Mouse (Mus musculus): ENCODE data around the gene Pde8b. TPM values are rescaled to one million over a fixed set of nuclear protein-coding genes. Genes with fewer than 3 reads are reported as not detected.

Gene Pde8b
- polyA plus RNA-seq, 1 experiment from 2014 or later, result 0.40 TPM

DNA sequence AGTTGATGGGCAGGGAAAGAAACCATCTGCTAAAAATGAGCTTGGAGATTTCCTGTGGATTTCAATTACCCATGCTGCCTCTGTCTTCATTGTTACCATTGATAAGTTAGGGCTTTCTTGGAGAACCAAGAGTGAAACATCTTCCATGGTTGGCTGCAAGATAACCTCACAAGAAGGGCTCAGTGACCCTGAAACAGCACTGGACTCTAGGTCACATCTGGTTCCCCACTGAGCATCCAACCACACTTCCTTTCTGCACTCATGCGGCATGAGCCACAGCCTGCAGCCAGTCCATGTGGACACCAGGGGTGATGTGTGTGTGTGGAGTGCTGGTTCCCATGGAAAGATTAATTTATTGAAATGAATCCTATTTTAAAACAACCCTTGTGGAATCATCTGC lies 119.1 kb downstream of the Pde8b start:
- WGBS (ENCODE audit: insufficient replicate concordance), result 44% methylated on average over 1 of the region's 1 CpGs
- H3K4me2 ChIP-seq (ENCODE audit: low read depth, low read length), result no peak overlapping the region
- H3K4me3 ChIP-seq (ENCODE audit: low read depth, low read length), result no peak overlapping the region
- no peaks in the 10 kb centered on the region for H3K27me3 ChIP-seq (ENCODE audit: control insufficient read depth, insufficient read depth, low read depth, low read length)
- no peaks in the 10 kb centered on the region for H3K36me3 ChIP-seq (ENCODE audit: control insufficient read depth, insufficient read depth)
- ATAC-seq (ENCODE audit: low read depth), result no peak
- H3K27ac ChIP-seq (ENCODE audit: low read length), result no peak overlapping the region
- no peaks in the 10 kb centered on the region for H3K4me1 ChIP-seq (ENCODE audit: control insufficient read depth, low read depth, low read length)
- H3K9me3 ChIP-seq (replicated peaks; ENCODE audit: control insufficient read depth, low read length), result no peaks in the 10 kb centered on the region
- no peak overlapping the region for H3K9ac ChIP-seq (ENCODE audit: low read depth, low read length)

GRCm38 (mm10) chr13:95127288-95127687 lies 122.8 kb downstream of the Pde8b start:
- Histone ChIP-seq H3K4me1 (ENCODE audit: control insufficient read depth, low read depth, low read length) (no peaks in the 10 kb centered on the region), H3K36me3 (ENCODE audit: control insufficient read depth, insufficient read depth) (no peaks in the 10 kb centered on the region), H3K4me2 (ENCODE audit: low read depth, low read length) (no peak overlapping the region), H3K4me3 (ENCODE audit: low read depth, low read length) (no peak overlapping the region), H3K9ac (ENCODE audit: low read depth, low read length) (no peak overlapping the region), H3K27me3 (ENCODE audit: control insufficient read depth, insufficient read depth, low read depth, low read length) (no peaks in the 10 kb centered on the region), H3K27ac (ENCODE audit: low read length) (no peak overlapping the region), H3K9me3 (replicated peaks; ENCODE audit: control insufficient read depth, low read length) (no peaks in the 10 kb centered on the region)
- ATAC-seq (ENCODE audit: low read depth), result no peak
- WGBS (ENCODE audit: insufficient replicate concordance), result 61% methylated on average over 10 of the region's 10 CpGs

DNA sequence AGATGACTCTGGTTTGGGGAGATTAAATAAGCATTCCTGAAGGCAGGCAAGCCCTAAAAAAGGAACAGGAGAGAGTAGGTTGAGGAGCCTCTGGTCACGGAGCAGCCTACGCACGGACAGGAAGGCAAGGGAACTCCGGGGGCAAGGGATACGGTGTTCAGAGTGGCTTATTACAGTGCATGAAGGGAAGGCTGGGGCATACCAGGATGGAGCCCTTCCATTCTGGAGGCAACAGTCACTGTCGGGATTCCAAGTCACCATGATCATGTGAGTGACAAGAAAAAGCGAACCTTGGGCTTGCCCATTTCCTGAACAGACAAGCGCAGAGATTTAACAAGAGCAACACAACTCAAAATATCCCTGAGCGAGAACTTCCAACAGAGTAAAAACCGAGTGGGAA lies 123.3 kb downstream of the Pde8b start:
- no peak for ATAC-seq (ENCODE audit: low read depth)
- 68% methylated on average over 10 of the region's 10 CpGs for WGBS (ENCODE audit: insufficient replicate concordance)
- no peaks in the 10 kb centered on the region for H3K27me3 ChIP-seq (ENCODE audit: control insufficient read depth, insufficient read depth, low read depth, low read length)

DNA sequence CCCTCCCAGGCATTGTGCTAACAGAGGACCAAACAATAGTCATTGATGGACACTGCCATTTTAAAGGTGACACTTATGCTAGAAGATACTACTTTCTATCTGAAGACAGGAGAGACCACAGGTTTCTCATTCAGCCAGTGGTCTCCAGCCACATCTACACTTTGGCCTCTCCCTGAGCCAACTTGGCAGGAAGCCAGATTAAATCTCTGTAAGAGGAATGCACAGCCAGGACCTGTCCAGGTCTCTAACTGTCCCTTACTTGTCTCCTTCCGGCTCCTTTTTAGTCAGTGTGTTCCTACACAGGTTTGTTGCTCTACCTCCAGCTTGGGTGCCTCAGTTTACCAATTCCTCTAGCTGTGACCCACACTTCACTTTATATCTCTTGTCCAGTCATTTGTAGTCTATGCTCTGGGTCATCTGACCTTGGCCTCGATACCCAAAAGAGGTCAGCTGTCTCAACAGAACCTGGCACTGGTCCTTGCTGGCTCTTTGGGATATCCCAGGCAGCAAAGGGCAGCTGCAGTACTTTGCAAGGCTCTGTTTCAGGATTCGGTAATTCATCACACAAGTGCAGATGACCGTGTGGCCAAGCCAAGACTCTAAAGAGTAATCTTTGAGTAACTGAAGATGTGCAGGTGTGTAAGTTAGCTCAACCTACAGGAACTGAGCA lies 124.5 kb downstream of the Pde8b start:
- Histone ChIP-seq H3K36me3 (ENCODE audit: control insufficient read depth, insufficient read depth) (no peaks in the 10 kb centered on the region), H3K4me3 (ENCODE audit: low read depth, low read length) (no peak overlapping the region), H3K4me2 (ENCODE audit: low read depth, low read length) (no peak overlapping the region), H3K4me1 (ENCODE audit: control insufficient read depth, low read depth, low read length) (no peaks in the 10 kb centered on the region), H3K9me3 (replicated peaks; ENCODE audit: control insufficient read depth, low read length) (no peaks in the 10 kb centered on the region), H3K27me3 (ENCODE audit: control insufficient read depth, insufficient read depth, low read depth, low read length) (no peaks in the 10 kb centered on the region), H3K9ac (ENCODE audit: low read depth, low read length) (no peak overlapping the region), H3K27ac (ENCODE audit: low read length) (no peak overlapping the region)
- no peak for ATAC-seq (ENCODE audit: low read depth)
- WGBS (ENCODE audit: insufficient replicate concordance), result 63% methylated on average over 4 of the region's 4 CpGs

More for the DNA sequence above, 123.3 kb downstream of the Pde8b start:
- H3K4me1 ChIP-seq (ENCODE audit: control insufficient read depth, low read depth, low read length), result no peaks in the 10 kb centered on the region
- H3K36me3 ChIP-seq (ENCODE audit: control insufficient read depth, insufficient read depth), result no peaks in the 10 kb centered on the region
- no peak overlapping the region for H3K4me3 ChIP-seq (ENCODE audit: low read depth, low read length)
- no peak overlapping the region for H3K4me2 ChIP-seq (ENCODE audit: low read depth, low read length)
- no peaks in the 10 kb centered on the region for H3K9me3 ChIP-seq (replicated peaks; ENCODE audit: control insufficient read depth, low read length)
- no peak overlapping the region for H3K27ac ChIP-seq (ENCODE audit: low read length)
- no peak overlapping the region for H3K9ac ChIP-seq (ENCODE audit: low read depth, low read length)

GRCm38 (mm10) chr13:95120570-95120969 lies 129.6 kb downstream of the Pde8b start:
- H3K36me3 ChIP-seq (ENCODE audit: control insufficient read depth, insufficient read depth), result no peaks in the 10 kb centered on the region
- H3K4me3 ChIP-seq (ENCODE audit: low read depth, low read length), result no peak overlapping the region
- H3K27ac ChIP-seq (ENCODE audit: low read length), result no peak overlapping the region
- H3K4me1 ChIP-seq (ENCODE audit: control insufficient read depth, low read depth, low read length), result no peaks in the 10 kb centered on the region
- H3K9me3 ChIP-seq (replicated peaks; ENCODE audit: control insufficient read depth, low read length), result no peaks in the 10 kb centered on the region
- no peak overlapping the region for H3K4me2 ChIP-seq (ENCODE audit: low read depth, low read length)
- no peak overlapping the region for H3K9ac ChIP-seq (ENCODE audit: low read depth, low read length)
- H3K27me3 ChIP-seq (ENCODE audit: control insufficient read depth, insufficient read depth, low read depth, low read length), result no peaks in the 10 kb centered on the region
- ATAC-seq (ENCODE audit: low read depth), result no peak
- 73% methylated on average over 4 of the region's 4 CpGs for WGBS (ENCODE audit: insufficient replicate concordance)

- no peaks in the 10 kb centered on the region for H3K9me3 ChIP-seq (replicated peaks; ENCODE audit: control insufficient read depth, low read length)
- WGBS (ENCODE audit: insufficient replicate concordance), result 19% methylated on average over 5 of the region's 5 CpGs
- H3K4me2 ChIP-seq (ENCODE audit: low read depth, low read length), result no peak overlapping the region
- no peaks in the 10 kb centered on the region for H3K27me3 ChIP-seq (ENCODE audit: control insufficient read depth, insufficient read depth, low read depth, low read length)
- no peaks in the 10 kb centered on the region; the same call in 1 of the 2 replicates for H3K4me1 ChIP-seq (ENCODE audit: control insufficient read depth, low read depth, low read length)
- H3K9ac ChIP-seq (ENCODE audit: low read depth, low read length), result no peak overlapping the region
- no peaks in the 10 kb centered on the region for H3K36me3 ChIP-seq (ENCODE audit: control insufficient read depth, insufficient read depth)
- ATAC-seq (ENCODE audit: low read depth), result peak; percentile 78
- no peak overlapping the region for H3K4me3 ChIP-seq (ENCODE audit: low read depth, low read length)
- no peak overlapping the region for H3K27ac ChIP-seq (ENCODE audit: low read length)
These were observed 136.4 kb downstream of the Pde8b start for GRCm38 (mm10) chr13:95113763-95114162.

DNA sequence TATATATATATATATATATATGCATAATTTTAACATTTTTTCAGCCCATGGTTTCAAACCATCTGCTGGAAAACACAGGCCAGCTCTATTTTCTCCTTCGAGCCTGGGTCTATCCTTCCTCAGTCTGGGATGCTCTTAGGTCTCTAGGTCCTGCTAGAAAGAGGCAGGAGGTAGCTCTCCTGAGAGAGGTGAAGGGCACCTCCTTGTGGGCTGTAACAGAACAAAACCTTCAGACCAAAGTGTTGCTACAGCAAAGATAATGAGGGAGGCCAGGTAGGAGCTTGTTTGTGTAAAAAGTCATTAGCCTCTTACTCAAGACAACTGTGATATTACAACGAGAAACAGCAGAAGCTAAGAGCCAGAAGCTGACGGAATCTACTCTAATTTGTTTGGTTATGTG lies 140.6 kb downstream of the Pde8b start:
- Histone ChIP-seq H3K27me3 (ENCODE audit: control insufficient read depth, insufficient read depth, low read depth, low read length) (no peaks in the 10 kb centered on the region), H3K4me1 (ENCODE audit: control insufficient read depth, low read depth, low read length) (no peaks in the 10 kb centered on the region; the same call in 1 of the 2 replicates), H3K36me3 (ENCODE audit: control insufficient read depth, insufficient read depth) (no peaks in the 10 kb centered on the region), H3K9me3 (replicated peaks; ENCODE audit: control insufficient read depth, low read length) (no peaks in the 10 kb centered on the region), H3K9ac (ENCODE audit: low read depth, low read length) (no peak overlapping the region), H3K4me2 (ENCODE audit: low read depth, low read length) (no peak overlapping the region), H3K4me3 (ENCODE audit: low read depth, low read length) (no peak overlapping the region), H3K27ac (ENCODE audit: low read length) (no peak overlapping the region)
- WGBS (ENCODE audit: insufficient replicate concordance), result 40% methylated on average over 3 of the region's 3 CpGs
- ATAC-seq (ENCODE audit: low read depth), result no peak

- WGBS (ENCODE audit: insufficient replicate concordance), result 49% methylated on average over 7 of the region's 7 CpGs
- Histone ChIP-seq H3K27me3 (ENCODE audit: control insufficient read depth, insufficient read depth, low read depth, low read length) (no peaks in the 10 kb centered on the region), H3K4me3 (ENCODE audit: low read depth, low read length) (no peak overlapping the region), H3K36me3 (ENCODE audit: control insufficient read depth, insufficient read depth) (no peaks in the 10 kb centered on the region), H3K4me1 (ENCODE audit: control insufficient read depth, low read depth, low read length) (no peaks in the 10 kb centered on the region), H3K9ac (ENCODE audit: low read depth, low read length) (no peak overlapping the region; the same call in 1 of the 2 replicates), H3K9me3 (replicated peaks; ENCODE audit: control insufficient read depth, low read length) (no peaks in the 10 kb centered on the region), H3K27ac (ENCODE audit: low read length) (no peak overlapping the region), H3K4me2 (ENCODE audit: low read depth, low read length) (no peak overlapping the region)
- ATAC-seq (ENCODE audit: low read depth), result no peak
These were observed 142.1 kb downstream of the Pde8b start for GRCm38 (mm10) chr13:95108035-95108434.

DNA sequence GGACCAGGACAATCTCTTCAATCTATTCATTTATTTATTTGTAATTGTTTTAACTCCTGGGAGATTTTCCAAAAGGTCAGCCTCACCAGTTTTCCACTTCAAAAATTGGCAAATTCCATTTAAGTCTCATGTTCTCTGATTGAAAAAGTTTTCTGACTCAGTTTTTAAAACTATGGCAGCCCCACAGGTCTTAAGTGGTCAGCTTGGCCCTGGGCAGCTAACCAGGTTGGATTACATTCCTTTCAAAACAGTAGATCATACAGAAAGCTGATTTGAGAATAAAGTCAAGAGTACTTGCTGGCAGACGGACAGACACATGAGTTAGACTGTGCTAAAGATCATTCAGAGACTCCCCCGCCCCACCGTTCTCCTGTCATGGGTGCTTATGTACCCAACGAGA lies 145.3 kb downstream of the Pde8b start:
- Histone ChIP-seq H3K27ac (ENCODE audit: low read length) (no peak overlapping the region), H3K4me1 (ENCODE audit: control insufficient read depth, low read depth, low read length) (no peaks in the 10 kb centered on the region), H3K9ac (ENCODE audit: low read depth, low read length) (no peak overlapping the region), H3K4me3 (ENCODE audit: low read depth, low read length) (no peak overlapping the region), H3K9me3 (replicated peaks; ENCODE audit: control insufficient read depth, low read length) (no peaks in the 10 kb centered on the region), H3K27me3 (ENCODE audit: control insufficient read depth, insufficient read depth, low read depth, low read length) (no peaks in the 10 kb centered on the region), H3K4me2 (ENCODE audit: low read depth, low read length) (no peak overlapping the region), H3K36me3 (ENCODE audit: control insufficient read depth, insufficient read depth) (no peaks in the 10 kb centered on the region)
- WGBS (ENCODE audit: insufficient replicate concordance), result 53% methylated on average over 4 of the region's 4 CpGs
- no peak for ATAC-seq (ENCODE audit: low read depth)

Data from liver, embryonic 16.5 days (tissue).